Mouse (Mus musculus) hindbrain, embryonic 14.5 days (tissue): ENCODE measurements around the gene Kcnc3. TPM values are rescaled to one million over a fixed set of nuclear protein-coding genes. Genes with fewer than 3 reads are reported as not detected.

Experiments
- ATAC-seq: fragments of 200-750 bp; cut with Nextera tagmentation; 2 replicates; pipeline ENCODE4 v1.8.0; 2017; ENCODE audit warnings: moderate number of reproducible peaks, mild to moderate bottlenecking, moderate TSS enrichment, moderate library complexity; ENCODE audit not compliant: low FRiP score
- DNase-seq: peaks from one replicate; pipeline ENCODE4 v3.0.0-alpha.2; 2015; ENCODE audit warnings: low spot score
- H3K27ac ChIP-seq: fragments of 300-500 bp; sonication (generic); 2 replicates; pipeline ENCODE4 v1.5.1; 2014; ENCODE audit warnings: mild to moderate bottlenecking, moderate library complexity
- H3K27me3 ChIP-seq: fragments of 300-500 bp; sonication (generic); 2 replicates; pipeline ENCODE4 v1.6.1; 2014; ENCODE audit warnings: mild to moderate bottlenecking, low read length, mixed read lengths; ENCODE audit not compliant: control insufficient read depth, insufficient read depth
- H3K36me3 ChIP-seq: fragments of 300-500 bp; sonication (generic); replicated peaks from 2 replicates; pipeline ENCODE4 v1.6.1; 2014; ENCODE audit not compliant: control insufficient read depth, insufficient read depth
- H3K4me1 ChIP-seq: fragments of 300-500 bp; sonication (generic); replicated peaks from 2 replicates; pipeline ENCODE4 v1.6.1; 2014; ENCODE audit warnings: antibody characterized with exemption, low read length, mixed read lengths; ENCODE audit not compliant: control insufficient read depth, insufficient read depth
- H3K4me2 ChIP-seq: fragments of 300-500 bp; sonication (generic); replicated peaks from 2 replicates; pipeline ENCODE4 v1.6.1; 2014; ENCODE audit warnings: mild to moderate bottlenecking, moderate library complexity
- H3K4me3 ChIP-seq: fragments of 300-500 bp; sonication (generic); replicated peaks from 2 replicates; pipeline ENCODE4 v1.5.1; 2014; ENCODE audit warnings: mild to moderate bottlenecking, low read length
- H3K9ac ChIP-seq: fragments of 300-500 bp; sonication (generic); 2 replicates; pipeline ENCODE4 v1.6.1; 2014
- H3K9me3 ChIP-seq: fragments of 300-500 bp; sonication (generic); 2 replicates; pipeline ENCODE4 v1.6.1; 2016; ENCODE audit warnings: low read length; ENCODE audit not compliant: control insufficient read depth
- WGBS: fragments of 180-500 bp; shearing (Covaris S2); extraction: QIAGEN DNeasy Blood & Tissue Kit; methylation state at CpG from one replicate; pipeline ENCODE4 v1.1.7; 2014; 5-methylcytosine and 5-hydroxymethylcytosine counted together
- polyA plus RNA-seq: library from polyadenylated mRNA; unstranded; fragments of >200 nt; fragmentation: Nextera tagmentation; extraction: Ambion mirVana; gene quantifications from 2 replicates; pipeline ENCODE4 v1.2.1, GENCODE M21; 2014

The Kcnc3 gene
- polyA plus RNA-seq, 1 experiment from 2014 or later, result 8.6 TPM

GRCm38 (mm10) chr7:44584265-44584804 lies 6.1 kb upstream of the Kcnc3 start:
- DNase-seq (no peak), ATAC-seq (no peak)
- Histone ChIP-seq H3K9me3 (no peaks in the 10 kb centered on the region), H3K27me3 (no peaks in the 10 kb centered on the region), H3K4me1 (peaks cover 18% of the 10 kb centered on the region; the same call in 1 of the 2 replicates), H3K4me2 (no peak overlapping the region), H3K4me3 (no peak overlapping the region), H3K9ac (no peak overlapping the region), H3K36me3 (no peaks in the 10 kb centered on the region), H3K27ac (no peak overlapping the region)
- 86% methylated on average over 4 of the region's 4 CpGs for WGBS

GRCm38 (mm10) chr7:44584921-44585320 lies 5.5 kb upstream of the Kcnc3 start:
- no peak overlapping the region for H3K27ac ChIP-seq
- H3K4me1 ChIP-seq, result peaks cover 23% of the 10 kb centered on the region
- no peak overlapping the region for H3K4me3 ChIP-seq
- H3K36me3 ChIP-seq, result no peaks in the 10 kb centered on the region
- H3K4me2 ChIP-seq, result no peak overlapping the region
- WGBS, result 89% methylated on average over 6 of the region's 6 CpGs
- ATAC-seq, result no peak
- DNase-seq, result no peak
- no peaks in the 10 kb centered on the region for H3K27me3 ChIP-seq
- no peaks in the 10 kb centered on the region for H3K9me3 ChIP-seq
- H3K9ac ChIP-seq, result no peak overlapping the region

GRCm38 (mm10) chr7:44585606-44586005 lies 4.9 kb upstream of the Kcnc3 start:
- Histone ChIP-seq H3K4me1 (peaks cover 24% of the 10 kb centered on the region), H3K9ac (no peak overlapping the region), H3K27ac (no peak overlapping the region), H3K4me2 (no peak overlapping the region), H3K4me3 (no peak overlapping the region), H3K27me3 (no peaks in the 10 kb centered on the region), H3K9me3 (no peaks in the 10 kb centered on the region), H3K36me3 (no peaks in the 10 kb centered on the region)
- 97% methylated on average over 6 of the region's 6 CpGs for WGBS
- DNase-seq, result no peak
- ATAC-seq, result no peak

GRCm38 (mm10) chr7:44586518-44586917 lies 3.9 kb upstream of the Kcnc3 start:
- Histone ChIP-seq H3K27ac (peak overlapping the region; percentile 51; the same call in 1 of the 2 replicates), H3K4me3 (peak overlapping the region; percentile 63), H3K36me3 (no peaks in the 10 kb centered on the region), H3K9me3 (no peaks in the 10 kb centered on the region), H3K9ac (peak overlapping the region; percentile 59), H3K4me1 (peaks cover 29% of the 10 kb centered on the region), H3K27me3 (no peaks in the 10 kb centered on the region), H3K4me2 (peak overlapping the region; percentile 87)
- ATAC-seq, result no peak
- WGBS, result 11% methylated on average over 19 of the region's 19 CpGs
- DNase-seq, result peak; percentile 80

- WGBS, result 1% methylated on average over 18 of the region's 18 CpGs
- ATAC-seq, result peak; percentile 31
- Histone ChIP-seq H3K4me1 (peaks cover 33% of the 10 kb centered on the region), H3K4me3 (peak overlapping the region; percentile 63), H3K27me3 (peaks cover 3% of the 10 kb centered on the region; the same call in 1 of the 2 replicates), H3K9ac (peak overlapping the region; percentile 59), H3K9me3 (no peaks in the 10 kb centered on the region), H3K27ac (no peak overlapping the region), H3K4me2 (peak overlapping the region; percentile 87), H3K36me3 (no peaks in the 10 kb centered on the region)
- no peak for DNase-seq
Observed at GRCm38 (mm10) chr7:44586930-44587329, 3.5 kb upstream of the Kcnc3 start.

- no peaks in the 10 kb centered on the region for H3K9me3 ChIP-seq
- H3K27me3 ChIP-seq, result peaks cover 11% of the 10 kb centered on the region
- H3K4me3 ChIP-seq, result peak overlapping the region; percentile 63
- 47% methylated on average over 6 of the region's 6 CpGs for WGBS
- ATAC-seq (no peak), DNase-seq (no peak)
- H3K36me3 ChIP-seq, result no peaks in the 10 kb centered on the region
- peaks cover 40% of the 10 kb centered on the region for H3K4me1 ChIP-seq
- no peak overlapping the region for H3K27ac ChIP-seq
- peak overlapping the region; percentile 59 for H3K9ac ChIP-seq
- H3K4me2 ChIP-seq, result peak overlapping the region; percentile 87
Observed at GRCm38 (mm10) chr7:44587676-44588075, 2.8 kb upstream of the Kcnc3 start.

- no peaks in the 10 kb centered on the region for H3K9me3 ChIP-seq
- H3K4me2 ChIP-seq, result peak overlapping the region; percentile 87
- H3K36me3 ChIP-seq, result no peaks in the 10 kb centered on the region
- no peak for DNase-seq
- H3K4me3 ChIP-seq, result peak overlapping the region; percentile 63
- H3K9ac ChIP-seq, result peak overlapping the region; percentile 63
- no peak for ATAC-seq
- peak overlapping the region; percentile 58; the same call in 1 of the 2 replicates for H3K27ac ChIP-seq
- 9% methylated on average over 12 of the region's 12 CpGs for WGBS
- peaks cover 47% of the 10 kb centered on the region for H3K4me1 ChIP-seq
- peaks cover 17% of the 10 kb centered on the region for H3K27me3 ChIP-seq
Observed at GRCm38 (mm10) chr7:44588338-44588737, 2.1 kb upstream of the Kcnc3 start.

DNA sequence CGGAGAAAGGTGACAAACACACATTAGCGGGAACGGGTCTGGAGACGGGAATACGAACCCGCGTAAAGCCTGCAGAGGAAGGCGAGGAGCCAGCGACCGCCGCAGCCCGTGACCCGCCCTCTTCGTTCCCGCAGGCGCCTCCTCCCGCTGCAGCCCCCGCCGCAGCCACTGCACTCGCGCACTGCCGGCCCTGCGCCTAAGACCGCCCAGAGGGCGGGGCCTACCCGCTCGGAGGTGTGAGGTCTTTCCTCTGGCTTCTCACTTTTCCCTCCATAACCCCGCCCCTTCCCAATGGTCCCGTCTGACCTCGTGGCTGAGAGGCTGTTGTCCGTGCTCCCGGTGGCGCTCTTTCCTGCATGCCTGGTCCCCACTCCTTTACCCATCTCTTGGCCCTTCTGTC lies 1.3 kb upstream of the Kcnc3 start:
- under 1% methylated on average over 21 of the region's 33 CpGs for WGBS
- Histone ChIP-seq H3K9me3 (no peaks in the 10 kb centered on the region), H3K27ac (peak overlapping the region; percentile 75; the same call in 1 of the 2 replicates), H3K4me2 (peak overlapping the region; percentile 87), H3K4me3 (peak overlapping the region; percentile 63), H3K27me3 (peaks cover 19% of the 10 kb centered on the region), H3K36me3 (no peaks in the 10 kb centered on the region), H3K4me1 (peaks cover 52% of the 10 kb centered on the region), H3K9ac (peak overlapping the region; percentile 63)
- ATAC-seq (peak; percentile 19; the same call in 1 of the 2 replicates), DNase-seq (peak; percentile 78)

DNA sequence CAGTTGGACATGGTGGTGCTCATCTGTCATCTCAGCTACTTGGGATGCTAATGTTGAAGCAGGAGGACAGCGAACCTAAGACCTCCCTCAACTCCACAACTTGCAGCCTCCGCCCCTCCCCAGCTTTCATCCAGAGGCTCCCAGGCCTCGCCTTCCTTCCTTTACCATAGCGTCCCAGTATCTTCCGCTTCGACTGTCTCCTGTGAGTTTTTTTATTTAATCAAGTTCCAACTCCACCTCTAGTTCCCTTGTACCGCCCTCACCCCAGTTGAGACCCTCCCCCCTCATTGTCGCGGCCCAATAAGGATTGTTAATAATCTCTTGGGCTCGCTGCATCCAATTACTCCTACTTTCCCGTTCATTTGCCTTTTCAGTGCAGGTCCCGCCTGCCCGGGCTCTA lies 518 bp upstream of the Kcnc3 start:
- H3K36me3 ChIP-seq, result 0 out of 2 replicates have a peak, but pooled peaks cover under 1% of the 10 kb centered on the region
- peak overlapping the region; percentile 75 for H3K27ac ChIP-seq
- H3K9ac ChIP-seq, result peak overlapping the region; percentile 17; the same call in 1 of the 2 replicates
- ATAC-seq (no peak), DNase-seq (no peak)
- H3K9me3 ChIP-seq, result no peaks in the 10 kb centered on the region
- H3K4me3 ChIP-seq, result peak overlapping the region; percentile 63
- H3K4me1 ChIP-seq, result peaks cover 58% of the 10 kb centered on the region
- 3% methylated on average over 13 of the region's 13 CpGs for WGBS
- peaks cover 19% of the 10 kb centered on the region for H3K27me3 ChIP-seq
- peak overlapping the region; percentile 87 for H3K4me2 ChIP-seq
